Mouse (Mus musculus): Measurements from ENCODE around the gene Mip.

DNA sequence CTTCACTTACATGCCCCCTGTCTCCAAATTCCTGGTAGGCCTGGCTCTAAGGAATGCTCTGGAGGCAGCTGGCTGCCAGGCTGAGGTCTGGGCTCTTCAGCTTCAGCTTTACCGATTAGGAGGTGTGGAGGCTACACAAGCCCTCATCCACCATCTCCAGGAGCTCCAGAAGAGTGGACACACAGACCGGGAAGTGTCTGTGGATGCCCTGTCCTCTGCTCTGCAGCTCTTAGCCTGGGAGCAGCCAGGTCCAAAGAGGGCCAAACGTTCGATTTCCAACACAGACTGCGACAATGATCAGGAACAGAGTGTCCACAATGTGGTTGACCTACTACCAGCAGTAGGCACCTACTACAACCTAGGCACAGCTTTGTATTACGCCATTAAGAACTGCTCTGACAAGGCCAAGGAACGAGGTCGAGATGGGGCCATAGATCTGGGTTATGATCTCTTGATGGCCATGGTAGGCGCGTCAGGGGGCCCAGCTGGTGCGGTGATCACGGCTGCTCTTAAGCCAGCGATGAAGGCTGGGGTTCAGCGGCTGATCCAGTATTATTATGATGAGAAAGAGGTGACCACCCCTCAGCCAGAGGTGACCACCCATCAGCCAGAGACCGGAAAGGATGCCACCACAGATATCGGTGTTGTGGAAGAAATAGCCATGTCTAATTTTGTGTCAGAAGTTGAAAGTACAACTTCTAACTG, 43.7 kb downstream of the Mip start:
- no peak for TF ChIP-seq POLR2A (IDR thresholded peaks at IDR 0.05; ENCODE audit: control insufficient read depth, extremely low read depth, insufficient read depth, low read length, poor library complexity)
- TF ChIP-seq CTCF (IDR thresholded peaks at IDR 0.05; ENCODE audit: borderline replicate concordance, control insufficient read depth, extremely low read depth, insufficient read depth, low read length, poor library complexity), result no peak
